Mouse (Mus musculus): Measurements from ENCODE around the gene Glipr1l1. TPM values are rescaled to one million over a fixed set of nuclear protein-coding genes. Genes with fewer than 3 reads are reported as not detected.

Glipr1l1 gene
- not detected for total RNA-seq (2023)

DNA sequence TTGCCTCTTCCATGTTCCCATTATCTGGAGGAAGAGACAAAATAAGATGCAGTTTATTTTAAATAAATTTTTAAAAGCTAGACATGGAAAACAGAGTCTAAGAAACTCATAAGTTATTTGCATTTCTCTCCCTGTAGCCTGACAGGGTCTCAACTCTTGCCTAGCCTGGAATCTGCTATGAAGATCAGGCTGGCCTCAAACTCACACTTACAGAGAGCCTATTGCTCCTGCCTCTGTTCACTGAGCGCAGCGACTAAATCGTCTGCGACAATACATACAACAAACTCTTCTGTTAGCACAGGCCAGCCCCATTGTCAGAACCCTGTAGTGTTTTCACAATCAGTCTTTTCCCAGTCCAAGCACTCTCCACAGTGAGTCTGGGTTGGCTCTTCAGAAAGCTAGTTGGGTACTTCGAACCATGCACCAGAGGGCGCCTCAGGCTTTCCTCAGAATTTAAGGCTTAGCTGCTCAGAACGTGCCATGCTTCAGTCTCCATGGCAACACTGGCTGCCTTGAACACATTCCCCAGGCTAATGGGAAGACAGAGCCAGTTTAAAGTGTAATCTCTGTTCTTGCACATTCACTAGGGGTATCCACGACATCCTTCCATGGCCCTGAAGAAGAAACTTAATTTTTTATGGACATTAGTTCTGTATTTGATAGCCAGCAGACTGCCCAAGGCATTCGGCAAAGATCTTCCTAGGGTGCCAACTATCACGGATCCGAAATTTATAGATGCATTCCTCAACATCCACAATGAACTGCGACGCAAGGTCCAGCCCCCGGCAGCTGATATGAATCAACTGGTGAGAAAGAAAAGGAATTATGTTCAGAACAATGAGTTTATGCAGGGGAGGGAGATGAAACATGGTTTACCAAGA lies at the start of gene Glipr1l1:
Gene Glipr1l1, plus strand, starts transcription at position 488 of the 881 bp plus-strand sequence.

DNA sequence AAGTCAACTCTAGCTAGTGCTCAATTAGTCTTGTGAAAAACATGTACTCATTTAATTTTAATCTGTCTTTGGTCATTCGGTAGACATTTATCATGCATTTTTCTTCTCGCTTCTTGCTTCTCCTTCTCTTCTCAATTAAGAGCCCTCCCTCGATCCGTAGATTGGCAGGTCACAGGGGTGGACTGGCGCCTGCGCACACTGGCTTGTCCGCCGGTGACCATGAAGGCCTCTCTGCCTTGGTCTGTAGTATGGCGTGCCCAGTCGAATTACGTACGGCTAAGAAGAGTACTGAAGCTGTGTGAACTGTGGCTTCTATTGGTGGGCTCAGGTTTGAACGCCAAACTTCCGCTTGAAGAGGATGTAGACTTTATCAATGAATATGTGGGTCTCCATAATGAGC lies 23.2 kb downstream of the Glipr1l1 start, which contains the start of gene Glipr1l2:
Gene Glipr1l2, plus strand, starts transcription at position 198 of the 400 bp plus-strand sequence.

Other genes with a start within 250 kb of the Glipr1l1 start
- gene Krr1, start 87.5 kb upstream of the Glipr1l1 start, total RNA-seq (2023): 58.5 TPM
- 59.8 TPM for gene Glipr1, start 57.6 kb upstream of the Glipr1l1 start, total RNA-seq (2023)
- gene Glipr1l2, start 23.2 kb downstream of the Glipr1l1 start, total RNA-seq (2023): not detected
- gene Glipr1l3, start 100.1 kb downstream of the Glipr1l1 start, total RNA-seq (2023): not detected
- not detected for gene Caps2, start 103.4 kb downstream of the Glipr1l1 start, total RNA-seq (2023)
- not detected for gene Kcnc2, start 210.9 kb downstream of the Glipr1l1 start, total RNA-seq (2023)

All from CD4-positive naive resting alpha-beta T cell, adult 57 days (primary cell).